ENCODE assay signal across 8 mouse cellular contexts in the genomic region with DNA sequence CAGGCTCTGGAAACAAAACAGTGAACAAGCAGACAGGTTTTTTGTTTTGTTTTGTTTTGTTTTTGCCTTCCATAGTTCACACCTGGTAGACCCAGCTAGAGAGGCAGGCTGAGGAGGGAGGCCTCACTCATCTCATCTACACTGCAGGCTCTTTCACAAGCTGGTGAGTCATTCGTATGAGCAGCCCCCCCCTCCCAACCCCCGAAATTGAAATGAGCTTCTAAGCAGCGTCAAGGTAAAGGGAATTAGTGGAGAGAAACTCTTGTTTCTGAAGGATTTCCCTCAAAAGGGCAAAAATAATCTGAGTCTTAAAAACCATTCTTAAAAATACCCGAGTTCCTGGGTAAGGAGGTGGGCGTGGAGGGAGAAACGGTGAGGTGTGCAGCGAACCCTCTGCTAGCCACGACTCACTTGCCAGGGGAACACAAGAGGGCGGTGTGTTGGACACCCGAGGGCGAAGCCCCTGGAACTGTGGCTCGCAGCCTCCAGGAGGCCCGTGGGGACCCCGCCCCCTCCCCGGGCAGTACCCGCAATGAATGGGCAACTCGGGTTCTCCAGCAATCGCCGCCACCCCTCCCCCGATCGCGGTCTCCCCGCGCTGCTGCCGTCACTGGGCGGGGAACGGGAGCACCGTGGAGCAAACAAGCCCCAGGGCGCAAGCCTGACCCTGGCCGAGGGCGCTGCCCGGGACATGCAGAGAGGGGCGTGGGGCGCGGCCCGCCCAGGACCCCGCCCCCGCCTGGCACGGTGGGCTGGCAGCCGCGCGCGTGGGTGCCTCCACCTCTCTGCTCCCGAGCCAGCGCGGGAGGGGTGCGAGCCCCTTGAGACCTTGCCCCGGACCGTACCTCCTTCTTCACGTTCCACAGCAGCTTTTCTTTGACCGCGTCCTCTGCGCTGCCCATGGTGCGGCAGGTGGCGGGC. TPM values are rescaled to one million over a fixed set of nuclear protein-coding genes. Genes with fewer than 3 reads are reported as not detected.
DNase-seq lines count a peak whose midpoint lies in the region; ATAC-seq and TF ChIP-seq lines count a peak whose summit lies in the region.

No protein-coding gene starts in this region.

- H3K4me3 ChIP-seq in hindbrain, embryonic 14.5 days (replicated peaks; ENCODE audit: low read length) = peak overlapping the region; percentile 95
- peak overlapping the region; percentile 63 for H3K4me3 ChIP-seq in left cerebral cortex, adult 2 months
- peak overlapping the region; percentile 14; the same call in 1 of the 2 replicates for H3K4me3 ChIP-seq in macrophage (ENCODE audit: inconsistent target)

- no peaks in the 10 kb centered on the region for H3K9me3 ChIP-seq in hindbrain, embryonic 14.5 days (ENCODE audit: control insufficient read depth, low read length)

- intact Hi-C loops in left cerebral cortex, adult 2 months (cut with DNase I) = no loop called here

- peak overlapping the region; percentile 91 for H3K9ac ChIP-seq in hindbrain, embryonic 14.5 days

- under 1% methylated on average over 51 of the region's 55 CpGs for WGBS in hindbrain, embryonic 14.5 days
- WGBS in macrophage (ENCODE audit: missing documents) = 2% methylated on average over 44 of the region's 55 CpGs

- peak overlapping the region; percentile 93 for H3K27ac ChIP-seq in hindbrain, embryonic 14.5 days
- H3K27ac ChIP-seq in left cerebral cortex, adult 2 months = peak overlapping the region; percentile 97
- no peak overlapping the region for H3K27ac ChIP-seq in macrophage

- peaks cover 28% of the 10 kb centered on the region for H3K79me2 ChIP-seq in macrophage (ENCODE audit: inconsistent target)

- TF ChIP-seq CTCF in left cerebral cortex, adult 2 months (IDR thresholded peaks at IDR 0.05) = peak; percentile 24

- DNase-seq in R1 (ENCODE audit: low read depth, low spot score) = peak; percentile 73
- DNase-seq in cerebellum, postnatal 10 days = peak; percentile 66 to 72
- DNase-seq in frontal cortex, postnatal 14 days (ENCODE audit: low spot score in 2 of 2) = peak; percentile 56 to 63
- DNase-seq in hindbrain, embryonic 14.5 days (ENCODE audit: low spot score) = peak; percentile 53
- peak; percentile 62 to 72 for DNase-seq in left cerebral cortex, adult 2 months (ENCODE audit: extremely low spot score in 1 of 2, low spot score in 2 of 2)
- peak; percentile 64 for DNase-seq in right cerebral cortex, adult 18-20 months
- DNase-seq in urinary bladder, adult 2 months (ENCODE audit: low spot score) = peak; percentile 72

- H3K4me1 ChIP-seq in hindbrain, embryonic 14.5 days (replicated peaks; ENCODE audit: control insufficient read depth, insufficient read depth, low read length) = peaks cover 15% of the 10 kb centered on the region; the same call in 1 of the 2 replicates

- peak; percentile 59 for ATAC-seq in hindbrain, embryonic 14.5 days (ENCODE audit: low FRiP score)

- H3K36me3 ChIP-seq in hindbrain, embryonic 14.5 days (replicated peaks; ENCODE audit: control insufficient read depth, insufficient read depth) = peaks cover 23% of the 10 kb centered on the region
- H3K36me3 ChIP-seq in macrophage (ENCODE audit: inconsistent target) = peaks cover 17% of the 10 kb centered on the region; the same call in 1 of the 2 replicates

- no peaks in the 10 kb centered on the region for H3K27me3 ChIP-seq in hindbrain, embryonic 14.5 days (ENCODE audit: control insufficient read depth, insufficient read depth, low read length)

- H3K4me2 ChIP-seq in hindbrain, embryonic 14.5 days (replicated peaks) = peak overlapping the region; percentile 88

RNA-seq across cellular contexts. Expression of a gene that starts 0.6 kb away (rescaled TPM):
- polyA plus RNA-seq in hindbrain, embryonic 14.5 days (2014; fragmentation: Nextera tagmentation; extraction: Ambion mirVana) = 23.7 and 28.9 TPM in 2 replicates
- 10 to 100 TPM; 83.1 to 94.5 TPM for total RNA-seq in left cerebral cortex, adult 2 months (2021)
- total RNA-seq in macrophage (2018; cell fraction: chromatin; rRNA removed) = 10 to 100 TPM in 11 of 26 experiments, 1 to 10 TPM in 15; 2.3 to 34.4 (median 8.9) TPM
- total RNA-seq in macrophage (2018; cell fraction: cytosol; rRNA removed) = 1 to 10 TPM in 24 of 26 experiments, under 1 TPM in 2; 0.79 to 5.6 (median 2.7) TPM
- total RNA-seq in macrophage (2018; cell fraction: nucleus; rRNA removed) = 10 to 100 TPM in 8 of 26 experiments, 1 to 10 TPM in 18; 1.1 to 25.0 (median 3.9) TPM
- polyA plus RNA-seq in macrophage (2018) = 3.6 to 3.9 TPM (median 3.8 TPM) in 3 replicates
- 17.9 and 19.8 TPM in 2 replicates for polyA plus RNA-seq in urinary bladder, adult 2 months (2012; rRNA removed)

RNA-seq across cellular contexts. Expression of a gene that starts 1.6 kb away (rescaled TPM):
- polyA plus RNA-seq in hindbrain, embryonic 14.5 days (2014; fragmentation: Nextera tagmentation; extraction: Ambion mirVana) = 32.1 and 33.1 TPM in 2 replicates
- total RNA-seq in left cerebral cortex, adult 2 months (2021) = 10 to 100 TPM; 28.2 to 34.0 TPM
- 10 to 100 TPM in 25 of 26 experiments, 1 to 10 TPM in 1; 7.3 to 67.2 (median 25.2) TPM for total RNA-seq in macrophage (2018; cell fraction: chromatin; rRNA removed)
- 10 to 100 TPM in 18 of 26 experiments, 1 to 10 TPM in 8; 7.9 to 17.0 (median 12.2) TPM for total RNA-seq in macrophage (2018; cell fraction: cytosol; rRNA removed)
- 10 to 100 TPM in 24 of 26 experiments, 1 to 10 TPM in 2; 9.2 to 46.6 (median 13.8) TPM for total RNA-seq in macrophage (2018; cell fraction: nucleus; rRNA removed)
- 10.4 to 45.5 TPM (median 21.3 TPM) in 3 replicates for polyA plus RNA-seq in macrophage (2018)
- polyA plus RNA-seq in urinary bladder, adult 2 months (2012; rRNA removed) = 21.0 and 24.0 TPM in 2 replicates

RNA-seq across cellular contexts. Expression of a gene that starts 29.4 kb away (rescaled TPM):
- polyA plus RNA-seq in hindbrain, embryonic 14.5 days (2014; fragmentation: Nextera tagmentation; extraction: Ambion mirVana) = 12.8 and 14.0 TPM in 2 replicates
- 10 to 100 TPM; 30.9 to 32.6 TPM for total RNA-seq in left cerebral cortex, adult 2 months (2021)
- 100 to 1,000 TPM in 9 of 26 experiments, 10 to 100 TPM in 17; 35.8 to 143 (median 76.5) TPM for total RNA-seq in macrophage (2018; cell fraction: chromatin; rRNA removed)
- 10 to 100 TPM in 16 of 26 experiments, 1 to 10 TPM in 10; 6.3 to 15.5 (median 10.5) TPM for total RNA-seq in macrophage (2018; cell fraction: cytosol; rRNA removed)
- 10 to 100 TPM; 15.6 to 86.5 (median 33.3) TPM for total RNA-seq in macrophage (2018; cell fraction: nucleus; rRNA removed)
- polyA plus RNA-seq in macrophage (2018) = 9.2 to 19.0 TPM (median 10.1 TPM) in 3 replicates
- 29.4 and 33.8 TPM in 2 replicates for polyA plus RNA-seq in urinary bladder, adult 2 months (2012; rRNA removed)

RNA-seq across cellular contexts. Expression of a gene that starts 29.5 kb away (rescaled TPM):
- polyA plus RNA-seq in hindbrain, embryonic 14.5 days (2014; fragmentation: Nextera tagmentation; extraction: Ambion mirVana) = 43.2 and 51.8 TPM in 2 replicates
- 10 to 100 TPM; 81.8 to 85.3 TPM for total RNA-seq in left cerebral cortex, adult 2 months (2021)
- total RNA-seq in macrophage (2018; cell fraction: chromatin; rRNA removed) = 10 to 100 TPM in 10 of 26 experiments, 1 to 10 TPM in 16; 1.3 to 15.1 (median 8.4) TPM
- total RNA-seq in macrophage (2018; cell fraction: cytosol; rRNA removed) = 10 to 100 TPM in 22 of 26 experiments, 1 to 10 TPM in 4; 7.1 to 16.2 (median 11.9) TPM
- total RNA-seq in macrophage (2018; cell fraction: nucleus; rRNA removed) = 10 to 100 TPM in 11 of 26 experiments, 1 to 10 TPM in 15; 1.8 to 20.5 (median 8.6) TPM
- polyA plus RNA-seq in macrophage (2018) = 7.6 to 19.2 TPM (median 9.3 TPM) in 3 replicates
- 16.5 and 23.3 TPM in 2 replicates for polyA plus RNA-seq in urinary bladder, adult 2 months (2012; rRNA removed)

Comparison
In these comparisons a context has a peak if more than half of its experiments do, and no peak if none do; other contexts are left out.
1. H3K4me3 ChIP-seq: peak in every context shown above with its lines; median percentile 95 in hindbrain, embryonic 14.5 days; 63 in left cerebral cortex, adult 2 months; 14 in macrophage.